Mouse (Mus musculus): ENCODE data around the gene Irf5.

Gene Irf5

DNA sequence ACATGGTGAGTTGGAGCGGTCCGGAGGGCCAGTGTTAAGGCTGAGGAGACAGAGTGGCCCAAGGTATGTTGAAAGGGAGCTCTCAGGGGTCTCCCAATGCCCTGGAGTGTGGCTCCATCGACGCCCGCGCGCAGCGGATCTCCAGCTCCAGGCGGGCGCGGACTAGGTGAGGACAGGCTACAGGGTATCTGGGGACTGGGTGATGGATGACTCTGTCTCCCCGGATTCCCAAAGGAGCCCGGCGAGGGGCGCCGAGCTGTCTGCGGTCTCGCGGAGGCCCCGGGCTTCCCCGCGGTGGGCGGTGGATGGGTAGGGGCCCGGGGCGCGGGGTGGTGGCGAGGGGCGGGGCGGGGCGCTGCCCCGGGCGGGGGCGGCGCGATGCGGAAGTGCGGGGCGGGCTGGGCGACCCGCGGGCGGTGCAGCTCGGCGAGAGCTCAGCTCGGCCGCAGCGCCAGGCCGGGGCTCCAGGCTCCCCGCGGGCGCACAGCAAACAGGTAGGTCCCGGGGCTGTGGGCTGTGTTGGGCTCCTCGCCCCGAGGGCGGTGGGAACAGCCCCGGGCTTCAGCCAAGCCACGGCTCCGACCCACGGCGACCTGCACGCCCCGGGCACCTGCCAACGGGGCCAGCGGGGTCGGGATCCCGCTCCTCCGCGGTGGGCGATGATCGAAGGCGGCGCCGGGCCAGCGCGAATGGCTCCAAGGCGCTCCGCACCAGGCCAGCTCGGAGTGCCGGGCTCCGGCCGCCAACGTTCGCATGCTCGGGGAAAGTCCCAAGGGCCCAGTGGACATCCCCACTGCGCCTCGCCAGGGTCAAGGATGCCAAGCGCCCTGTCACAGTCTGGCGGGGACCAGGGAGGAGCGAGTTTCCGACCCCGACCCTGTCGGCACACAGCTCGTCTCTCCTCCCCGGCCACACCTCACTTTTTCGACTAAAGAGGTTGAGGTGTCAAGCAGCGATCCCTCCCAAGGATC, at the start of gene Irf5:
Gene Irf5 (plus strand): TSS at position 345 of the 971 bp plus-strand sequence.
- no peak for DNase-seq

DNA sequence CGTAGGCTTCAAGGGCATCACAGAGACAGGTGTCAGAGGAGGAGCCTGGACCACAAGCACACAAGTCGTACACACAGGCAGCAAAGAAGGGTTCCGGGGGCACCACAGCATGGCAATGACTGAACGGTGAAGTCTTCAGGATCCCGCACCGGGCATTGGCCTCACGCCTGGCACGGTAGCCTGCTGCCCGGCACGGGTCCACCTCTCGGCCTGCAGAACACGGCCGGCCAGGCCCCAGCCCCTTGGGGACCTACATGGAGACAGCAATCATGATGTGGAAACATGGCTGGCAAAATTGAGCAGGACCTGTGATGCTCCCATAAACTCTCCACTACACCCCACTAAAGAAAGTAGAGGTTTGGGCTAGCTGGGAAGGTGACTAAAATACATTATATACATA, 43.7 kb upstream of the Irf5 start:
- no peak for DNase-seq

GRCm38 (mm10) chr6:29484716-29485559, 41.5 kb upstream of the Irf5 start:
- no peak for DNase-seq

- DNase-seq = no peak
Measured at GRCm38 (mm10) chr6:29485951-29486350, 40.5 kb upstream of the Irf5 start.

DNA sequence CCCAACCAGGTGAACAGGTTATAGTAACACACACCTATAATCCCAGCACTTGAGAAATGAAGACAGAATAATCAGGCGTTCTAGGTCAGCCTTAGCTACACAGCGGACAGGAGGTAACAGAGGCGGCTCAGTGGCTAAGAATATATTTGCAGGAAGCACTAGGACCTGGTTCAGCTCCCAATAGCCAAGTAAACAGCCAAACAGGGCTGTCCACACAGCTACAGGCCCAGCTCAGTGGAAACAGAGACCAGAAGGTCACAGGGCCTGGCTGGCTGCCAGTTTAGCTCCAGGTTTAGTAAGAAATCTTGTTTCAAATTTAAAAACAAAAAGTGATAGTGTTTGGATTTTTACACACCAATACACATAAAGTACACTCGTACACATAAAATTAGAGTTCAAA, 32.3 kb upstream of the Irf5 start:
- no peak for DNase-seq

- no peak for DNase-seq
Measured at GRCm38 (mm10) chr6:29496270-29496669, 30.2 kb upstream of the Irf5 start.

DNA sequence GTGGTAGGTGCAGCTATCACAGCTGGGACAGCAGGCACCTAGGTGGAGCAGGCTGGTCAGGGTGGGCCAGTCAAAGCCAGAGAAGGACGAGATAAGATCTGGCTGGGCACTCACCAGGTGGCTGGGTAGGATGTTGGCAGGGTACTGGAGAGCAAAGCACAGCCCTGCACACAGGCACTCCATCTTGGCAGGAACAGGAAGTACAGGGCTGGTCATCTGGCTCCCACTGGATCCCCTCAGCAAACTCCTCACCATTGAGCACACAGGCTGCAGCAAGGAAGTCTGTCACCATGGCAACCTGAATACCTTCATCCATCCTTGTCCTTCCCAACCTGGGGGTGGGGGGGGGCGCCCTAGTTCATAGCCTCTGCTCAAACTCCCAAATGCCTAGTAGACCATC, 28.6 kb upstream of the Irf5 start:
- no peak for DNase-seq

- DNase-seq = no peak
Measured at GRCm38 (mm10) chr6:29500177-29500576, 26.2 kb upstream of the Irf5 start.

DNA sequence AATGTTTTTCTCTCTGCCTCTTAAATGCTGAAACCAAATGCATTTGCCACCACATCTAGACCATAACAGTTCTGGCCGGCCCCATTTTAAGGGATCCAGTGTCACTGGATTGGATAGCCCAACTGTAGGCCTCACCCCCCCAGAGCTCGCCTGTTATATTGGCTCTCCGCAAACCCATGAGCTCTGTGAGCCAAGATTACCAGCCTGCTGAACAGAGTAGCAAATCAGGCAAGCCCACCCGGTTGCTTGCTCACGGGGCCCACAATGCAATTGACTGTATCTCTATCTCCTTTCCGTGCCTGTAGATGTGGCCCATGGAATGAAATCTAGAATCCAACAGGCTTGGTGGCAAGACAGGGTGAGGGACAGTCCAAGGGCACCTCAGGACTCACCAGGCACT, 25.6 kb upstream of the Irf5 start:
- DNase-seq = no peak

GRCm38 (mm10) chr6:29501599-29501998, 24.8 kb upstream of the Irf5 start:
- DNase-seq = no peak

DNA sequence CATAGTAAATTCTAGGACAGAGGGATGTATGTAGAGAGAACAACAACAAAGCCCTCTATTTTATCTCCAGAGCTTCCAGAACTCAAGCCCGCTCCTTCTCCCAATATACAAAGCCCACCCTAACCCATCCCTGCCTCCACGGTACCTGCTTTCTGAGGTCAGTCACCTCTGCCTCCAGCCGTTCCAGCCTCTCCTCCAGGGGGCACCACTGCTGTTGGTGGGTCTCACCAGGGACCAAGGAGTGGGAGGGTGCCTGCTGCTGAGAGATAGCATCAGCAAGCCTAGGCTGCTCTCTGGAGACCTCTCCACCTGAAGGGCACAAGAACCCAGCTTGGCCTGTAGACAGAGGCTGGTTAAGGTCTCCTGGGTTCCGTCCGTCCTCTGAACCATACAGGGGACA, 20.9 kb upstream of the Irf5 start:
- DNase-seq = no peak

- no peak for DNase-seq
Measured at GRCm38 (mm10) chr6:29506834-29507233, 19.6 kb upstream of the Irf5 start.

- DNase-seq = no peak
Measured at GRCm38 (mm10) chr6:29507447-29508309, 18.7 kb upstream of the Irf5 start, which contains the start of gene Kcp. TSS of gene Kcp (minus strand) at chr6:29507952.

GRCm38 (mm10) chr6:29509086-29509485, 17.3 kb upstream of the Irf5 start:
- DNase-seq = no peak

DNA sequence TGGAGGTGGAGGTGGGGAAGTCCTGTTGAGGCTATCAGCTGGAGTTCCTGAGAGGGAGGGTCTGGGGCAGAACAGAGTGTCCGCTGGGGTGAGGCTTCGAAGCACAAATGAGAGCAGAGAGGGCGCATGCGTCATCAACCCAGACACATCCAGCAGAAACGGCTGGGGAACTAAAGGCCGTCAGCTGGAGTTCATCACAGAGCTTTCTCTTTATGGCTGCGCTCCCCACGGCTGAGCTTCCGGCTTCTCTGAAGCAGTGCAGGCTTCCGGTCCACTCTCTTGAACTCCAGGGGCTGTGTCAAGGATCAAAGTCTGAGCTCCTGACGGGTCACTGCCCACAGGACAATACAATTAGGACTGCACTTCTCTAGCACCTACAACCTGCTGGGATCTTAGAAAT, 13.1 kb upstream of the Irf5 start:
- no peak for DNase-seq

- DNase-seq = no peak
Measured at GRCm38 (mm10) chr6:29517139-29517538, 9.3 kb upstream of the Irf5 start.

- DNase-seq = no peak
Measured at GRCm38 (mm10) chr6:29522626-29523300, 3.7 kb upstream of the Irf5 start.

DNA sequence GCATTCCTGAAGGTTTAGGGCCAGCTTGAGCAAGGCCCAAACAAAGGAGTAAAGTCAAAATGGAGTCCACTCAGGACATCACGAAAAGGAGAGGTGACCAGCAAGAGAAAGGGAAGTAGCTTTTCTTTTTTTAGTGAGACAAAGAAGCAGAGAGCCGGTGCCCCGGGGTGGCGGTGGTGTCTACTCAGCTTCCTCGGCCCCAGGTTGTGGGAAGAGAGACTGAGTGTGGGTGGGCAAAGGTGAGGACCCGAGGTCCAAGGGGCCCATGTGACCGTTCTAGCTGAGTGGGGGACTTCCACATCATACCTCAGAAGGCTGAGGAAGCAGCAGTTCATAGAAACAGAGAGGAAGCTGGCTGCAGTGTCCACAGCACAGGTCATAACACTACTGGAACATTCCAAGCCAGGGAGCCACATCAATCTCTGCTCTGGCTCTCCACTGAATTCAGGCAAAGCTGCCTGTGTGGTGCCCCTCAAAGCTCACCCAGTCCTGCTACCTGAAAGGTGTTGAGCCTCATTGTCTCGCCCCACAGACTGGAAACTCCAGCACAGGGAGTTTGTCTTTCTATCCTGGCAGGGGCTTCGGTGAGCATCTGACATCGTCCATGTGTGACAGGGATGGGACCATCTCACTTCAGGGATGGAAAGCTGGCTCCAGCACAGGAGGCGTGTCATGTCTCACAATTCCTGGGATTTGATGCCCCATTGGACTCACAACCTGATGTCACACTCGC, 3.0 kb upstream of the Irf5 start:
- DNase-seq = no peak

DNA sequence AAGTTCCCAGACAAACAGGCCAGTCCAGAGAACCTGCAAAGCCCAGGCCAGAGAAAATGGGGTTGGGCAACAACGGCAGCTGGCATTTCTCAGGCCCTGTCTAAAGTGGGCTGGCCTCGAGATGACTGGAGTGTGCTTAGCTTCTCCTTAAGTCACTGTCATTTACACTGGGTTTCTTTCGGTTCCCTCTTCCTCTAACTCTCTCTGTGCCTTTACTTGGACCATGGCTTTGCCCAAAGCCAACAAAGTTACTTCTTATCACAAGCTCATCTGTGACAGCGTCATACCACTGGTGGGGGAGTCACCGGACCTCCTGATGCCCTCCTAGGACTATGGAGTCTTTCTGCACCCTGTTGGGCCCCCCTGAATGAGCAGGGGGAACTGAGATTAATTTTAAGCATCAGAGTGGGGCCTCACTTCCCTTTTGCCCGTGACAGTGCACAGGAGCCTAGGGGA, 2.4 kb upstream of the Irf5 start:
- DNase-seq = no peak

DNA sequence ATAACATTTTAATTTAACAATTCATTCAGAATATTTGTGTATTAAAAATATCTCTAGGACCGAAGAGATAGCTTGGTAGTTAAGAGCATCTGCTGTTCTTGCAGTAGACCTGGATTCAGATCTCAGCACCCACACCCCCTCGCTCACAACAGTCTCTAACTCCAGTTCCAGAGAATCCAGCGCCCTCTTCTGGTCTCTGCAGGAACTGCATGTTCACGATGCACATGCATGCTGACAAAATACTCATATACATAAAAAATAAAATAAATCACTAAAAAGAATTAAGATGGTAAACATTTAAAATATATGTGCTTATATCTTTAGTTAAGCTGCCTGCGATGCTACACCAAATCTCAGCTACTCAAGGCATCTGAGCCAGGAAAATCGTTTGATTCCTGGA, 1.2 kb upstream of the Irf5 start:
- no peak for DNase-seq

Measured in cerebellum, adult 9-11 months (tissue).